Mouse (Mus musculus): Measurements from ENCODE around the gene Spcs2. TPM values are rescaled to one million over a fixed set of nuclear protein-coding genes. Genes with fewer than 3 reads are reported as not detected.

Spcs2 gene
- polyA plus RNA-seq, 1 experiment from 2014 or later = 367 TPM

DNA sequence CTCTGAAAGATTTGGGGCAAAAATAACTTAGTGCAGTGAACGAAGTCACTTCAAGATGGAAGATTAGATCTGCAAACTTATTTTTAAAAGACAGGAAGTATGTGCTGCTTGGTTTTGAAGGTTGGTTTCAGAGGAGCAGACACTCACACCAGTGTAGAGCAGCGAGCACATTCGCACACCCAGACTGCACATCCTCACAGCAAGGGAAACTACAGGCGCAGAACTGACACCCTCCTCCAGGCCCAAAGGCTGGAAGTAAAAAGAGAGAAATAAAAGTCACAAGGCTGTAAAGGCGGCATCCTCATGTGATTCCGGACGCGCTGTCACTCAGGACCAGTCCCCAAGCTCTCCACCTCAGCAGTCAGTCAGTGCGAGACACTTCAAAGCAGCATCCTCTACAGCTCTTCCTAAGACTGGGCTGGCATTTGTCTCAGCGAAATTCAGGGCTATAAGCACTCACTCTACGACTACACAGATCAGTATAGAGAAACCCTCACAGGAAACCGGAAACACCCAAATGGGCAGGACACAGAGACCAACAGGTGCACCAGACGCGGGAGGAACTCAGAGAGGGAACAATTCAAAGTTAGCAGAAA, 6.9 kb downstream of the Spcs2 start:
- 95% methylated on average over 14 of the region's 14 CpGs for WGBS
- Histone ChIP-seq H3K27ac (no peak overlapping the region), H3K9me3 (no peaks in the 10 kb centered on the region), H3K4me1 (peaks cover 27% of the 10 kb centered on the region), H3K4me3 (no peak overlapping the region), H3K36me3 (replicated peaks) (peaks cover 56% of the 10 kb centered on the region), H3K27me3 (ENCODE audit: poor library complexity, severe bottlenecking) (no peaks in the 10 kb centered on the region)
- no peak for DNase-seq (ENCODE audit: extremely low spot score, low spot score)

DNA sequence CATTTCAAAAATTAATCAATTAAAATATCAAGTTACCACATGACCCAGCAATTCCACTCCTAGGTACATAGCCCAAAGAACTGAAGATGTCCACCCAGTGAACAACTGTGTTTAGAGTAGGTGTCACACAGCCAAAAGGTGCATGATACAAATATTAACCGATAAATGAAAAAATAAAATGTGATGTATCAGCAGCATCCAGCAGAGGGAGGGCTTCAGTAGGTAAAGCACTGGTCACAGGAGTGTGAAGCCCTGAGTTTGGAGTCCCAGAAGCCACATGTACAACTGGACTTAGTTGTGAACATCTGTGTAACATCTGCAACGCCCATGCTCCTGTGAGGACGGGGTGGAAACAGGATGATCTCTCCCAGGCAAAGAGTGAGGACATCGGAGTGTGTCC, 9.0 kb downstream of the Spcs2 start:
- H3K27ac ChIP-seq = no peak overlapping the region
- H3K9me3 ChIP-seq = no peaks in the 10 kb centered on the region
- WGBS = 93% methylated on average over 4 of the region's 4 CpGs
- H3K27me3 ChIP-seq (ENCODE audit: poor library complexity, severe bottlenecking) = no peaks in the 10 kb centered on the region
- peaks cover 66% of the 10 kb centered on the region for H3K36me3 ChIP-seq (replicated peaks)
- peaks cover 31% of the 10 kb centered on the region for H3K4me1 ChIP-seq
- no peak overlapping the region for H3K4me3 ChIP-seq
- no peak for DNase-seq (ENCODE audit: extremely low spot score, low spot score)

DNA sequence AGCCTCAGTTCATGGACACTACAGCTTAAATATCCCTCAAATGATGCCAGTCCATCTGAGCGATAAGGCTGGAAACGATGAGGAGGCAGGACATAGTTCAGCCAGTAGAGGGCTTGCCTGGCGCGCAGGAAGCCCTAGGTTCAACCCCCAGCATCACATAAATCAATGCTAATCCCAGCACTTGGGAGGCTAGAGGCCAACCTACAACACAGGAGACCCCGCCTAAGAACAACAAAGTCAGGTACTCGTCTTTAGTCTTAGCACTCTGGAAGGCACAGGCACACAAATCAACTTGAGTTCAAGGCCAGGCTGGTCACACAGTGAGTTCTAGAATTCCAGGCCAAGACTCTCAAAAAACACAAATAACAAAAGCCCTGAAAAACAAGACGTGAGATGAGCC, 9.9 kb downstream of the Spcs2 start:
- H3K9me3 ChIP-seq = no peaks in the 10 kb centered on the region
- peaks cover 76% of the 10 kb centered on the region for H3K36me3 ChIP-seq (replicated peaks)
- no peaks in the 10 kb centered on the region for H3K27me3 ChIP-seq (ENCODE audit: poor library complexity, severe bottlenecking)
- H3K4me3 ChIP-seq = no peak overlapping the region
- H3K27ac ChIP-seq = no peak overlapping the region
- no peak for DNase-seq (ENCODE audit: extremely low spot score, low spot score)
- WGBS = 90% methylated on average over 7 of the region's 7 CpGs
- H3K4me1 ChIP-seq = peaks cover 27% of the 10 kb centered on the region

DNA sequence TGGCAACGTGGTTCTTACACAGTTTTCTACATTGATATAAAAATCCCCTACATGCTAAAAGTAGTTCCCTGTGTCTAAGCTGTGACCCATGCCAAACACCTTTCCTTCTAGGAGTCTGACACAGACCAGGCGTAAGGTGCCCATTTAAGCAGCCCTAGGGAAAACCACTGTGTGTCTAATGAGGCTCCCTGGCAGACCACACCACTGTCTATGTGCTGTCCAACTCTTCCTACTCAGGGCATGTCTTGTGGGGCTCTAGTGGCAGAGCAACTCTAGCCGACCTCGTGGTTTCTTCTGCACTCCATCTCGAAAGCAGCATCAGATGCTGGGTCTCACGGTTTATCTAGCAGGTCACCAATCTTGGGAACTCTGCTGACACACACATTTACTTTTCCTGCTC, 11.6 kb downstream of the Spcs2 start:
- DNase-seq (ENCODE audit: extremely low spot score, low spot score) = no peak

DNA sequence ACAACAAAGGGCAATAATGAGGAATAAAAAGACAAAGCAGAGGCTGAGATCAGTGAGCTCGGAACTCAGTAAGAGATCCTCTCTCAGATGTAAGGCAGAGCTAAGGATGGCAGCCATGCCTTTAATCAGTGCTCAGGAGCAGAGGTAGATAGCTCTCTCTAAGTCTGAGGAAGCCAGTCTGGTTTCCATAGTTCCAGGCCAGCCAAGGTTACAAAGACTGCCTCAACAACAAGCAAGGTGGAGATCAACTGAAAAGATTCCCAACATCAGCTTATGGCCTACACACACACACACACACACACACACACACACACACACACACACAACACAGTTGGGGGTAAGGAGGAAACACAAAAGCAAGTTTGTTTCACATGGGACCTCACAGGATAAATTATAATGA, 12.1 kb downstream of the Spcs2 start:
- Histone ChIP-seq H3K27ac (no peak overlapping the region), H3K9me3 (no peaks in the 10 kb centered on the region), H3K36me3 (replicated peaks) (peaks cover 89% of the 10 kb centered on the region), H3K27me3 (ENCODE audit: poor library complexity, severe bottlenecking) (no peaks in the 10 kb centered on the region), H3K4me1 (peaks cover 8% of the 10 kb centered on the region; the same call in 1 of the 2 replicates), H3K4me3 (no peak overlapping the region)
- WGBS = 71% methylated on average over 1 of the region's 1 CpGs
- no peak for DNase-seq (ENCODE audit: extremely low spot score, low spot score)

More for the DNA sequence above, 11.6 kb downstream of the Spcs2 start:
- Histone ChIP-seq H3K27me3 (ENCODE audit: poor library complexity, severe bottlenecking) (no peaks in the 10 kb centered on the region), H3K4me3 (no peak overlapping the region), H3K9me3 (no peaks in the 10 kb centered on the region), H3K4me1 (peaks cover 13% of the 10 kb centered on the region), H3K36me3 (replicated peaks) (peaks cover 89% of the 10 kb centered on the region), H3K27ac (no peak overlapping the region)
- WGBS = 88% methylated on average over 6 of the region's 6 CpGs

DNA sequence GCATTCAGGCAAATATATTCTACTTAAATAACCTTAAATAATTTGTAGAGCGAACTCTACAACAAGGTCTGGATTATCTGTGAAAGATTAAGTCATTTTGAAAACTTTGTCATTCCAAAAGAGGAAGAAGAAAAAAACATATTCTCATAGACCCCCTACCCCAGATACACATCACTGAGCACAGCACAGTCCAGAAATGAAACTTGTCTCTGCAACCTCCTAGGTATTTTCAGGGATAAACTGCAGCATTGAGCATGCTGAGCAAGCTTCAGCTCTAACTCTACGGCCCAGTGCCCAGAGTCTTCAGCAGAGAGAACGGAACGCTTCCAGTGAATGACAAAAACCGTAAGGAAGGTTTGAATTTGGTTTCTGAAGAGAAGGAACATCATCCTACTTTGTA, 12.7 kb downstream of the Spcs2 start:
- Histone ChIP-seq H3K4me3 (no peak overlapping the region), H3K9me3 (no peaks in the 10 kb centered on the region)
- 91% methylated on average over 5 of the region's 5 CpGs for WGBS

DNA sequence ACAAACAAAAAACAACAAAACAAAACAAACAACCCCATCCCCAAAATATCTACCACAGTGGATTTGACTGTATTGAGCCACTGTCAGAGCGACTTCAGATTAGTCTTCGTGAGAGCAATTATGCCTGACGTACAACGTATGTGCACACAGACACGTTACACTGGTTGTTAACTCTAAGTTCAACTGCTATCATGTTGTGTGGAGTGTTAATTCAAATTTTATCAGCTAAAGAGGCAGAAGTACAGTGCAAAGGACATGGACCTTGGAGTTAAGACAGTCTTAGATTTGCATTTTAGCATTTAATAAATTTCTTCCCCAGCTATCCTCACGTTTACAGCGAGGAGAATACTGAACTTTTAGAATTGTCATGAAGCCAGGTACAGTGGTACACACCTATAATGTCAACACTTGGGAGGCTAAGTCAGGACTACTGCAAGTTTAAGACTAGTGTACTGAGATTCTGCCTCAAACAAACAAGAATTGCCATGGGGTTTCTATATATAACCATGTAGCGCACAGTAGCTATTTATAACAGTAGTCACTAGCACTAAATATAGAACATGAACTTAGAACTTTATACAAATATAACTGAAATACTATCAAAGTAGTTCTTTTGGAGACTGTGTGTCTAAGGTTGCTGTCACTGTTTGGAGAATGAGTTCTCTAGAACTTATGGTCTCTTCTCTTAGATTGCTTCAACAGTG, 17.6 kb downstream of the Spcs2 start:
- 96% methylated on average over 8 of the region's 8 CpGs for WGBS
- Histone ChIP-seq H3K36me3 (replicated peaks) (peaks cover 90% of the 10 kb centered on the region), H3K9me3 (no peaks in the 10 kb centered on the region), H3K27me3 (ENCODE audit: poor library complexity, severe bottlenecking) (no peaks in the 10 kb centered on the region), H3K4me1 (no peaks in the 10 kb centered on the region), H3K4me3 (no peak overlapping the region), H3K27ac (no peak overlapping the region)
- DNase-seq (ENCODE audit: extremely low spot score, low spot score) = no peak

More for the DNA sequence above, 12.7 kb downstream of the Spcs2 start:
- Histone ChIP-seq H3K27me3 (ENCODE audit: poor library complexity, severe bottlenecking) (no peaks in the 10 kb centered on the region), H3K4me1 (peaks cover 7% of the 10 kb centered on the region; the same call in 1 of the 2 replicates), H3K36me3 (replicated peaks) (peaks cover 89% of the 10 kb centered on the region), H3K27ac (no peak overlapping the region)
- DNase-seq (ENCODE audit: extremely low spot score, low spot score) = no peak

DNA sequence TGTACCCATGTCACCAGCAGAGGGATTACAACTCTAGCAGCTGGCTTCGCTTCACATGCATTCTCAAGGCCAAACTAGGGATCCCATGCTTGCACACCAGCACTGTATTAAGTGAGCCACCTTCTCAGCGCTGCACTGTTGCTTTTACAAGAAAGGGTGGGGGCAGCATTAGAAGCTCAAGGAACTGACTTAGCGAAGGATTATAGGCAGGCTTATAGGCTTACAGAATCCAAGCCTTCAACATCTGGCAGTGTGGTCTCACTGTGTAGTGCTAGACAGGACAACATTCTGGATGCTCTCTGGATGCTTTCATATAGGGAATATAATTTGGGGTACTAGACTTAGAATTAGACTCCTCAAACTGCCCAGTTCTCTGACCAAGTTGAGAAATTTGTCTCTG, 25.0 kb downstream of the Spcs2 start:
- H3K9me3 ChIP-seq = no peaks in the 10 kb centered on the region
- 95% methylated on average over 3 of the region's 3 CpGs for WGBS
- DNase-seq (ENCODE audit: extremely low spot score, low spot score) = no peak
- H3K36me3 ChIP-seq (replicated peaks) = peaks cover 81% of the 10 kb centered on the region
- H3K4me3 ChIP-seq = no peak overlapping the region
- no peaks in the 10 kb centered on the region for H3K27me3 ChIP-seq (ENCODE audit: poor library complexity, severe bottlenecking)
- H3K4me1 ChIP-seq = no peaks in the 10 kb centered on the region
- H3K27ac ChIP-seq = no peak overlapping the region

DNA sequence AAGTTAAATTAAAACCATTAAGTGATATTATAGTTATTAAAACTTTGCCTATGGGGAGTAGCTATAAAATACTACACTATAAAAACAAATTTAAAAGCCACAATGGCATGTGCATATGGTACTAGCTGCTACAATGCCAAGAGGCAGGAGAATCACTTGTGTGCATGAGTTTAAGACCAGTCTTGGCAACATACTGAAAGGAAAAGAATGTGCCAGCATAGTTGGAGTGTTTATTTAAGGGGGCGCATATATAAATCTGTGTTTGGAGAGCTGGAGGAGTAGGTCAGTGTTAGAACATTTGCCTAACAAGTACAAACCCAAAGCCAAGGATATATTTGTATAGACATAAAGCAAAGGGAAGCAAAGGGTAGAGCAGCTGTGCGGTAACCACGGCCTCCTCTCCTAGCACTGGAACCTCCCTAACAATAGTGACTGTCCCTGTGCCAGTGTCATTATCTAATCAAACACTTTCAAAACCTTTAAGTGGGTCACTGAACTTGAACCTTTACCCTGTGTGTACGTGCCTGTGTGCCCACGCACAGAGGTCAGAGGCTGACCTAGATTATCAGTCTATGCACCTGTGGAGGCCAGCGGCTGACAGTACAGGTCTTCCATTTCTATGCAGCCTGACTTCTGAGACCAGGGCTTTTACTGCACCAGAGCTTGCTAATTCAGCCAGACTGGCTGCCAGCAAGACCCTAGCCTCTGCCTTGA, 25.7 kb downstream of the Spcs2 start:
- H3K4me3 ChIP-seq = no peak overlapping the region
- no peaks in the 10 kb centered on the region for H3K4me1 ChIP-seq
- no peaks in the 10 kb centered on the region for H3K9me3 ChIP-seq
- no peak overlapping the region for H3K27ac ChIP-seq
- H3K27me3 ChIP-seq (ENCODE audit: poor library complexity, severe bottlenecking) = no peaks in the 10 kb centered on the region
- no peak for DNase-seq (ENCODE audit: extremely low spot score, low spot score)
- H3K36me3 ChIP-seq (replicated peaks) = peaks cover 73% of the 10 kb centered on the region
- 93% methylated on average over 6 of the region's 6 CpGs for WGBS

DNA sequence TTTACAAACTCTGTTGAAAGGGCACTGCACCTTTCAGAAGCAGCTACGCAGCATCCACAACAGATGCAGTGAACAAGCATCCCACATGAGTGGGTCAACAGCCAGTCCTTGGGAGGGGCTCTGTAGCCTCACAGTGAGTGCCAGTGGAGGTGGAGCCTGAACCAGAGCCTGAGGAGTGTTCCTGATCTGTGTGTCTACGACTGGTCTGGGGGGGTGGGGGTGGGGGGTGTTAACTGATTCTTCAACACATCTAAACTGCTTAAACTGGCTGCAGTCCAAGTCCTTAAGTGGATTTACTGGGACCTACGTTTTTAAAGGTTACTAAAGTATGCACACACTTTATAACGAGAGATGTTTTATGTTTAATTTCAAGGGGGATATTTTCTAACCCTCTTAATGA, 26.5 kb downstream of the Spcs2 start:
- Histone ChIP-seq H3K36me3 (replicated peaks) (peaks cover 66% of the 10 kb centered on the region), H3K27ac (no peak overlapping the region), H3K27me3 (ENCODE audit: poor library complexity, severe bottlenecking) (no peaks in the 10 kb centered on the region), H3K4me1 (no peaks in the 10 kb centered on the region), H3K9me3 (no peaks in the 10 kb centered on the region), H3K4me3 (no peak overlapping the region)
- DNase-seq (ENCODE audit: extremely low spot score, low spot score) = no peak
- 83% methylated on average over 4 of the region's 4 CpGs for WGBS

DNA sequence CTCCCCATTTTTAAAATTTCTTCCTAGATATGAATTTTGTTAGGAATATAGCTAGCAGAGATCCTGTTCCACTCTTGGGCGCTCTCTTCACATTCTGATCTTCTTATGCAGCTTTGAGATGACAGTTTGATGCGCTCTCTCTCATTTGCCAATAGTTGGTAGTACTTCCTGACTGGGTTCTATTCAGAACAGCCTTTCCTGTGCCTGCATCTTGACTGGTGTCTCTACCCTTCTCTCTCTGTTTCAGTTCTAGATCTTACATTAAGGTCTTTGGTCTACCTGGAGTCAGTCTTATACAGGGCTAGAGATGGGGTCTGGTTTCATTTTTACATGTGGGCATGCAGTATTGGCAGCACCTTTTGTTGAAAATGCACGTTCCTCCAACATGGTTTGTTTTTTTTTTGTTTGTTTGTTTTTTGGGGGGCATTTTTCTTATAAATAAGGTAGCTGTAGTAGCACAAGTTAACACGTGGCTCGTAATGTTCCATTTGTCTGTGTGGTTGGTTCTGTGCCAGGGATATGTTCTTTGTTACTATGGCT, 28.9 kb downstream of the Spcs2 start:
- DNase-seq (ENCODE audit: extremely low spot score, low spot score) = no peak
- no peaks in the 10 kb centered on the region for H3K9me3 ChIP-seq
- 89% methylated on average over 5 of the region's 5 CpGs for WGBS
- peaks cover 42% of the 10 kb centered on the region for H3K36me3 ChIP-seq (replicated peaks)
- H3K4me1 ChIP-seq = no peaks in the 10 kb centered on the region
- H3K4me3 ChIP-seq = no peak overlapping the region
- no peaks in the 10 kb centered on the region for H3K27me3 ChIP-seq (ENCODE audit: poor library complexity, severe bottlenecking)
- no peak overlapping the region for H3K27ac ChIP-seq

DNA sequence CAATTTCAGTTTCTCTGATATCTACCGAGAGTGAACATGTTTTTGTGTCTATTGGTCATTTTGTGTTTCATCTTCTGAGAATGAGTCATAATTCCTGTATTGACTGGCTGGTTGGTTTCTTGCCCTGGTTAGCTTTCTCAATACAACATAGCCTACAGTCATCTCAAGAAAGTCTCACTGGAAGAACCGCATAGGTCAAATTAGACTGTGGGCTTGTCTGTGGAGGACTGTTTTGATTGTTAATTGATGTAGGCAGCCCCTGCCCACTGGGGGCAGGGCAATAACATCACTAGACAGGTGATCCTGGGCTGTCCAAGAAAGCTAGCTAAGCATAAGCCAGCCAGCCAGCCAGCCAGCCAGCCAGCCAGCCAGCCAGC, 29.4 kb downstream of the Spcs2 start:
- 91% methylated on average over 2 of the region's 2 CpGs for WGBS
- DNase-seq (ENCODE audit: extremely low spot score, low spot score) = no peak

More for the DNA sequence above, 29.4 kb downstream of the Spcs2 start:
- Histone ChIP-seq H3K4me3 (no peak overlapping the region), H3K27ac (no peak overlapping the region), H3K27me3 (ENCODE audit: poor library complexity, severe bottlenecking) (no peaks in the 10 kb centered on the region), H3K9me3 (no peaks in the 10 kb centered on the region), H3K36me3 (replicated peaks) (peaks cover 36% of the 10 kb centered on the region), H3K4me1 (peaks cover under 1% of the 10 kb centered on the region)

Data from forebrain, embryonic 10.5 days (tissue).